Mouse (Mus musculus) cerebellum, adult 2 months (tissue): ENCODE measurements around the gene Arhgap10.

Source experiments
- CTCF ChIP-seq: fragments of 200-500 bp; IDR thresholded peaks from 2 replicates; pipeline ENCODE4 v1.5.1; 2011; ENCODE audit warnings: low read depth, mild to moderate bottlenecking, control low read depth, low read length, moderate library complexity, borderline replicate concordance; ENCODE audit not compliant: insufficient read depth
- POLR2A ChIP-seq: fragments of 200-500 bp; IDR thresholded peaks from 2 replicates; pipeline ENCODE4 v1.6.1; 2011; ENCODE audit warnings: low read length, control low read depth, borderline replicate concordance; ENCODE audit not compliant: insufficient read depth

DNA sequence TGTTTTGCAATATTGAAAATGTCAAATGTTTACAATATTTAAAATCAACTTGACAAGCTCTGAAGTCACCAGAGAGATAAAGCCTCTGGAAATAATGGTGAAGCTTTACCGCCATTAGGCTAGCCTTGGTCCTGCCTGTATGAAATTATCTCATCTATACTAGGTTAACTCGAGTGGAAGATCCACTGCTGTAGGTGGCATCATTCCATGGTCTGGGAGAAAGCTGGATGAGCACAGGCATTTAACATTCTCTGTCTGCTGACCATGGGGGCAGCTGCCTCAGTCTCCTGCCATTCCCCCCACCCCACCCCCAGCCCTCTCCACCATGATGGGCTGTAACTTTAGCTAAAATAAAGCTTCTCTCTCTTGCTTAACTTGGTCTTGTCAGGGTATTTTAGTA lies 200.0 kb downstream of the Arhgap10 start:
- TF ChIP-seq CTCF = no peak
- TF ChIP-seq POLR2A = no peak
